Mouse (Mus musculus) hindbrain, embryonic 13.5 days (tissue): ENCODE measurements at regions not wholly inside any gene's neighbourhood (a gene's known extent, or its start where the extent isn't known, plus 50 kb on each side); places are given as distances from the start of the nearest gene placed in this dataset.

Experiments used
- ATAC-seq: fragments of 200-750 bp; cut with Nextera tagmentation; 2 replicates; pipeline ENCODE4 v1.8.0; 2017; ENCODE audit warnings: moderate TSS enrichment; ENCODE audit not compliant: low FRiP score
- H3K27ac ChIP-seq: fragments of 300-500 bp; sonication (generic); 2 replicates; pipeline ENCODE4 v1.5.1; 2015; ENCODE audit warnings: inconsistent platforms, mild to moderate bottlenecking, moderate library complexity
- H3K27me3 ChIP-seq: fragments of 300-500 bp; sonication (generic); 2 replicates; pipeline ENCODE4 v1.6.1; 2015; ENCODE audit warnings: mild to moderate bottlenecking, inconsistent platforms
- H3K36me3 ChIP-seq: fragments of 300-500 bp; sonication (generic); 2 replicates; pipeline ENCODE4 v1.6.1; 2015; ENCODE audit warnings: mild to moderate bottlenecking, inconsistent platforms
- H3K4me1 ChIP-seq: fragments of 300-500 bp; sonication (generic); replicated peaks from 2 replicates; pipeline ENCODE4 v1.6.1; 2015; ENCODE audit warnings: inconsistent platforms
- H3K4me2 ChIP-seq: fragments of 300-500 bp; sonication (generic); 2 replicates; pipeline ENCODE4 v1.6.1; 2015; ENCODE audit warnings: inconsistent platforms, mild to moderate bottlenecking, moderate library complexity
- H3K4me3 ChIP-seq: fragments of 300-500 bp; sonication (generic); 2 replicates; pipeline ENCODE4 v1.5.1; 2015; ENCODE audit warnings: mild to moderate bottlenecking, inconsistent platforms
- H3K9ac ChIP-seq: fragments of 300-500 bp; sonication (generic); 2 replicates; pipeline ENCODE4 v1.6.1; 2015; ENCODE audit warnings: mild to moderate bottlenecking, inconsistent platforms
- H3K9me3 ChIP-seq: fragments of 300-500 bp; sonication (generic); 2 replicates; pipeline ENCODE4 v1.6.1; 2016; ENCODE audit warnings: inconsistent platforms
- WGBS: fragments of 180-500 bp; shearing (Covaris S2); methylation state at CpG from one replicate; pipeline ENCODE4 v1.1.7; 2015; 5-methylcytosine and 5-hydroxymethylcytosine counted together

DNA sequence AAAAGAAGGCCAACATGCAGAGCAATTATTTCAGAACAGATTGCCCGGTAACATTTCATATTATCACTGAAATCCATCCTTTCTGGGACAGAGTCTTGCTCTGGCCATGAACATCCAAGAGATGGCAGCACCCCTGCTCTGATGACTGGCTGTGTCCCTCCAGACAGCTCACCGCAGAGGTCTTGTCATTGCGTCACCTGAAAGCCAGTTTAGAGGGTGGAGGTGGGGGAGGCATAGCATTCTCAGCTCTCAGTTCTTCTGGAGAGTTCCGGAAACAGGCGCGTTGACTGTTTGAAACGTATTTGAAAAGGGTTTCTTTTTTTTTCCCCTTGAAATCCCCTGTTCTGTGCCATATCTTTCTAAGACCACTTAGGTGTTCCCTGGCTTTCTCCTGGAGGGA lies 145.7 kb upstream of the Pgrmc2 start:
- H3K4me2 ChIP-seq = no peak overlapping the region
- no peak overlapping the region for H3K9ac ChIP-seq

DNA sequence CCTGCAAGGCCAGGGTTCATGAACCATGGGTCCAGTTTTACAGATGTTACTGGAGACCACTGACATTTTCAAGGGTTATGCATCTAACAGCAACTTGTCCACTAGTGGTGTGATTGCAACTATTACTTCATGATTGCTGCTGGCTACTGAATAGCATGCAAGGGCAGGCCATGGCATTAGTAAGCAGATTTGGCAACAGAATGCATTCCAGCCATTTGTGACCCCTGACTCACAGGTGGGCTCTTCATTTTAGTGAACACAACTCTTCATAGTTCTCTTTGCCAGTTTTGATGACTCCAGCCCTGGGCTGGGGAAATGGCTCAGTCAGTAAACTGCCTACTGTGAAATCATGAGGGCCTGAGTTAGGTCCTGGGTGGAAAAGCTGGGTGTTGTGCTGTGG lies 137.9 kb upstream of the Pgrmc2 start:
- H3K36me3 ChIP-seq = no peaks in the 10 kb centered on the region
- no peak overlapping the region for H3K4me3 ChIP-seq
- no peak overlapping the region for H3K27ac ChIP-seq
- H3K4me2 ChIP-seq = no peak overlapping the region
- no peak for ATAC-seq
- H3K27me3 ChIP-seq = no peaks in the 10 kb centered on the region
- no peaks in the 10 kb centered on the region for H3K4me1 ChIP-seq
- no peak overlapping the region for H3K9ac ChIP-seq
- H3K9me3 ChIP-seq = no peaks in the 10 kb centered on the region

More for the DNA sequence above, 145.7 kb upstream of the Pgrmc2 start:
- WGBS = 24% methylated on average over 7 of the region's 7 CpGs
- Histone ChIP-seq H3K4me3 (no peak overlapping the region), H3K36me3 (no peaks in the 10 kb centered on the region), H3K9me3 (no peaks in the 10 kb centered on the region), H3K27me3 (no peaks in the 10 kb centered on the region), H3K27ac (no peak overlapping the region), H3K4me1 (0 out of 2 replicates have a peak, but pooled peaks cover 7% of the 10 kb centered on the region)
- peak; percentile 91 for ATAC-seq

DNA sequence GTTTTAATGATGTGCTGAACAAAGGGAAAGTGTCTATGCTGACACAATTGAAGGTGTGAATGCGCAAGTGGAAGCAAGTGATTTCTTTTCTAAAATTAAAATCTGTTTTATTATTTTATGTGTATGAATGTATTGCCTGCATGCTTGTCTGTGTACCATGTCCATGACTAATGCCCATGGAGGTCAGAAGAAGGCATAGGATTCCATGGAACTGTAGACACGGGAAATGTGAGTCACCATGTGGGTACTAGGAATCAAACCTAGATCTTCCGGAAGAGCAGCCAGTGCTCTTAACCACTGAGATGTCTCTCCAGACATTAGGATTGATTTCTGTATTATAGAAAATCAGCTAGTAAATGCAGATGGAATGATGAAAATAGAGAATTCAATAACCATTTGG lies 134.9 kb upstream of the Pgrmc2 start:
- ATAC-seq = no peak
- WGBS = 94% methylated on average over 3 of the region's 3 CpGs
- H3K4me1 ChIP-seq = no peaks in the 10 kb centered on the region

DNA sequence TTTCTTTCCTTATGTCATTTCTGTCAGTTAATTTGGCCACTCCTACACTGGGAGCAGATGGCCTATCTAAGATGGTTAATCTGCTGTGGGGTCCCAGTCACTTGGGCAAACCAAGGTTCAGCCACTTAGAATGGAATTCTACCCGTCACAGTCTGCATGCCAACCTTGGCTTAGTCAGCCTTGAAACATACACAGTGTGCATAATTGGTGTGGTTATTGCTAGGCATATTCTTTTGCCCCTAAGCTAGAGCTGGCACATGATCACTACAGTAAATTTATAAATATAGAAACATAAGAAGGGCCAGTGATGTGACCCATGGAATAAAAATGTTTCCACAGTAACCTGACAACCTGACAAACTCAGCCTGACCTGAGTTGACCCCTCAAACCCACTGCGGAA lies 130.7 kb upstream of the Pgrmc2 start:
- H3K9me3 ChIP-seq = no peaks in the 10 kb centered on the region
- H3K9ac ChIP-seq = no peak overlapping the region
- no peak overlapping the region for H3K27ac ChIP-seq
- WGBS = 82% methylated on average over 2 of the region's 2 CpGs
- no peak for ATAC-seq
- H3K4me3 ChIP-seq = no peak overlapping the region
- no peaks in the 10 kb centered on the region for H3K4me1 ChIP-seq
- H3K27me3 ChIP-seq = no peaks in the 10 kb centered on the region
- H3K36me3 ChIP-seq = no peaks in the 10 kb centered on the region
- no peak overlapping the region for H3K4me2 ChIP-seq

More for the DNA sequence above, 134.9 kb upstream of the Pgrmc2 start:
- no peaks in the 10 kb centered on the region for H3K9me3 ChIP-seq
- H3K4me3 ChIP-seq = no peak overlapping the region
- no peak overlapping the region for H3K27ac ChIP-seq
- H3K9ac ChIP-seq = no peak overlapping the region
- no peak overlapping the region for H3K4me2 ChIP-seq
- no peaks in the 10 kb centered on the region for H3K27me3 ChIP-seq
- no peaks in the 10 kb centered on the region for H3K36me3 ChIP-seq

DNA sequence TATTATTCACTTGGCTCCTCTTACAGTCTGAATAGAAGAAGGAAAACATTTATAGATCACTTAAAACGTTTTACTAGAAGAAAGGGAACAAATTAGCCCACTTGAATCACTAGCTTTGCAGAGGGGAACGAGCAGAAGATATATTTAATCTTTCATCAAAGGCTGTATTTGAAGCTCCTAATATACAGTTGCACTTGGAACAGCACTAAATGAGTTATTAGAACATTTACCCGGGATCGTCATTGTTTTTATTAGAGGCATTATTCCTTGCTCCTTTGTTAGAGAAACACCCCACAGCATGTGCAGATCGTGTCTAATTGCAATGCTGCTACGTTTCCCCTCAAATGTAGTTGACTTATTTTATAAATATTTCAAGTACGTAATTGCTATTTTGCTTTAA lies 127.5 kb upstream of the Pgrmc2 start:
- ATAC-seq = no peak
- no peak overlapping the region for H3K4me3 ChIP-seq
- no peak overlapping the region for H3K27ac ChIP-seq
- no peak overlapping the region for H3K9ac ChIP-seq
- WGBS = 71% methylated on average over 7 of the region's 7 CpGs
- H3K27me3 ChIP-seq = no peaks in the 10 kb centered on the region
- H3K9me3 ChIP-seq = no peaks in the 10 kb centered on the region
- H3K4me1 ChIP-seq = no peaks in the 10 kb centered on the region
- H3K36me3 ChIP-seq = no peaks in the 10 kb centered on the region
- no peak overlapping the region for H3K4me2 ChIP-seq

DNA sequence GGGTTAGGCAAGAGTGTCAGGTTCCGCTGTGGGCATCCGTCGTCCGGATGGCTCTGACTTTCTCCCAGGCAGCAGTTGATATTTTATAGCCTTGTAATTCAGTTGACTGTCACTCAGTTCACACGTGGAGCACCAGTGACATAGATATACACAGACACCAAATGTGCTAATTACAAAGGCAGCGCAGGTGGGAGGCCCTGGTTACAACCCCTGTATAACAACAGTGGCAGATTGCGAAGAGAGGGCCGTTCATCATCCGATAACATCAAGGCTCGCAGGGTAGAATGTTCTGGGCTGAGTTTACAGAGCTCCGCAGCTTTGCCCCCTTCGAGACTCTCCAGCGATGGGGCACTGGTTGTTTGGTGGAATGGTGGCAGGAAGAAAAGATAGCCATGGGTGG lies 120.0 kb upstream of the Pgrmc2 start:
- H3K4me3 ChIP-seq = no peak overlapping the region
- ATAC-seq = no peak
- 77% methylated on average over 13 of the region's 13 CpGs for WGBS
- no peak overlapping the region for H3K27ac ChIP-seq
- H3K4me2 ChIP-seq = no peak overlapping the region
- H3K9me3 ChIP-seq = no peaks in the 10 kb centered on the region
- H3K9ac ChIP-seq = no peak overlapping the region
- H3K4me1 ChIP-seq = 0 out of 2 replicates have a peak, but pooled peaks cover 5% of the 10 kb centered on the region
- no peaks in the 10 kb centered on the region for H3K27me3 ChIP-seq
- no peaks in the 10 kb centered on the region for H3K36me3 ChIP-seq

DNA sequence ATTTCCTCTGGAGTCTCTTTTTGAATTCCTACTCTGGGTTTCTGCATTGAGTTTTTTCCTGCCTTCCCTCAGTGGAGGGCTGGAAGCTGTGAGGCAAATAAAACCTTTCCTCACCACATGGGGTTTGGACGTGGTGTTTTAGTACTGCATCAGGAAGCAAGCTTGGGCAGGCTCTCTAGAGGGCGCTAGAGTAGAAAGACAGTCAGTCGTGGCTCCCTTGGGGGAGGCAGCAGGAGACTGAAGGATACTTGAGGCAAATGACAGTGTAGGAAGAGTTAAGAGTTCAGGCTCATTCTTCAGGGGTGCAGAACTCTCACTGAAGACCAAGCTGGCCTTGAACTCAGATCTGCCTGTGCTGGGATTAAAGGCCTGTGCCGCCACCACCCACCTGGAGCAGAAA lies 118.9 kb upstream of the Pgrmc2 start:
- Histone ChIP-seq H3K4me2 (no peak overlapping the region), H3K4me1 (0 out of 2 replicates have a peak, but pooled peaks cover 5% of the 10 kb centered on the region), H3K9ac (no peak overlapping the region), H3K27me3 (no peaks in the 10 kb centered on the region), H3K9me3 (no peaks in the 10 kb centered on the region), H3K4me3 (no peak overlapping the region), H3K27ac (no peak overlapping the region), H3K36me3 (no peaks in the 10 kb centered on the region)
- 29% methylated on average over 4 of the region's 4 CpGs for WGBS
- no peak for ATAC-seq

DNA sequence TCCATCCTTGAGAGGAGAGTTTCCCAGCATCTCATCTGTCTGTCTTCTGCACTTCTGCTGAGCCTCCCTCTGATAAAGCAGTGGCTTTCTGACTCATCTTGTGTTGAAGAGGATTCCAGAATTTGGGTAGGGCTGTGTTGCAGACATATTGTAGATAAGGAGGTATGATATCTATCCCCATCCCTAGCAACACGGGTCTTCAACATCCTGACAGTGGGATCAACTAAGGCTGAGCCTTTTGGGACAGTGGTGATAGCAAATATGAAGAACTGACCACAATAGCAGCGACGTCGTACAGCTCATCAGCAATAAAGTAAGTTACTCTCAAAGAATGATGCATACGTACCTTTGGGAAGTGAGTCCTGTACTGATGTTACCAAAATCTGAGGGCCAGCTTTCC lies 117.2 kb upstream of the Pgrmc2 start:
- ATAC-seq = no peak
- H3K4me3 ChIP-seq = no peak overlapping the region

DNA sequence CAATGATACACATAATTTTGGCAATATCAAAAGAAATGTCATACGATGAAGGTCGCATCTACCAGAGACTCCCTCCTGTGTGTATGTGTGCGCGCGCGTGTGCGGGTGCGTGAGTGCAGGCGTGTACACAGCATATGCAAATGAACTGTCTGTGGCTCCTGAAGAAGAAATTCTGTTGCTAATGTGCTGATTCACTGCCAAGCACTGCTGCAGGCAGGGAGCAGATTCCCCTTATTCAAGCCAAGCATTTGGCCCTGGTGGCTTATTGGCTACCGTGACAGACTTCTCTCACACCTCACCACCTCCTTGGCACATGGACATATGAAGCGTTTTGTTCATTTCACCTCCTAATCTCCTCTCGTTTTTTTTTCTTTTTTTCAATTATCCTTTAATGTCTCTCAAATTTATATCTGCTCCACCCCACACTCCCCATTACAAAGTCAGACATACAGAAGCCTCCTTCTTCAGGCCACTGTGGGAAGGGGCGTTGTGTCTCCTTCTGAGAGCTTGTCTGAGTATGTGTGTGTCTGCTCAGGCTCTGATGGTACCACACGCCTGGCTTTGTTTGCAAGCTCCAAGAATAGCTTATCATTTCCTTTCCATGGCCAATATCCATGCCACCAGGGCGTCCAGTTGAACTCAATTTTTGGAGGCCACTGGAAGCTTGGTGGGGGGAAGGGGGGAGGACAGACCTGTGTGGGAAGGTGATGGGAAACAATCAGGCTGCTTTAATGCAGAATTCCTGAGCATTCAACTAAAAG lies 115.5 kb upstream of the Pgrmc2 start:
- H3K4me2 ChIP-seq = no peak overlapping the region
- no peak overlapping the region for H3K4me3 ChIP-seq
- H3K27me3 ChIP-seq = no peaks in the 10 kb centered on the region
- H3K27ac ChIP-seq = no peak overlapping the region
- ATAC-seq = peak; percentile 64; the same call in 1 of the 2 replicates
- 81% methylated on average over 15 of the region's 15 CpGs for WGBS
- no peaks in the 10 kb centered on the region for H3K9me3 ChIP-seq
- H3K4me1 ChIP-seq = peaks cover 20% of the 10 kb centered on the region
- no peaks in the 10 kb centered on the region for H3K36me3 ChIP-seq
- H3K9ac ChIP-seq = no peak overlapping the region

More for the DNA sequence above, 117.2 kb upstream of the Pgrmc2 start:
- Histone ChIP-seq H3K27me3 (no peaks in the 10 kb centered on the region), H3K27ac (no peak overlapping the region), H3K4me1 (peaks cover 14% of the 10 kb centered on the region), H3K9ac (no peak overlapping the region), H3K9me3 (no peaks in the 10 kb centered on the region), H3K36me3 (no peaks in the 10 kb centered on the region), H3K4me2 (no peak overlapping the region)
- WGBS = 91% methylated on average over 5 of the region's 5 CpGs

DNA sequence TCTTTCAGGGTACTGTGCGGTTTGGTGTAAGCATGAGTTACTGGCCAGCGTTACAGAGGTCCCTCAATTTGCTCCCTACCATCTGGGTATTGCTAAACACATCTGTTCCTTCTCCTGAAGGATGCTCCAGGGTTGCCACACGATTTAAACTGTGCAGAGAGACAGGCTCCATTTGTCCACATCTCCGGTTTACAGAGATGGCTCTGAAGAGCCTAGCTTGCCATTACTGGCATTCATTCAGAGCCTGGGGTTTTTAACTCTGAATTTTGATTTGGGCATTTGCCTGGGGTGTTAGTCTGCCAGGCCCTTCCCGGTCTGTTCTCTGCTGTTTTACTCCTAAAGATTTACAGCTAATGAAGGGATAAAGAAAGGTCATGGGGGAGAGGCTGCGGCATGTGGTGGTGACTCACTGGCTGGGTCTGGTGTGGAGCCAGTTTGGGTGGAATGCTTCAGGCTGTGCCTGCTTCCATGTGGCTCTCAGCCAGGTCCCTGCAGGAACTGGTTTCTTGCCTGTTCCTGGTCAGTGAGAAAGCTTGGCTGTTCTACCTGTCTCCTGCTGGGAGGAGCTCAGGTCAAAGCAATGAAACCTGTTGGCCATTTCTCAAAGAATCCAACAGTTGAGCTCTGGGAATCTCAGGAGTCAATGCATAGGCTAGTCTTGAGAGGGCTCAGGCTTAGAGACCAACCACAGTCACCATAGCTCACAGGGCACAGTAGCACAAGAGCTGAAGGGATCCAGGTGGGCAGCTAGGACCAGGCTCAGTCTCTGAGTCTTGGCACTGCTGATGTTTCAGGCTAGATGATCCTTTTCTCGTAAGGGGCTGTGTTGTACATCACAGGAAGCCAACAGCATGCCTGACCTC lies 112.5 kb upstream of the Pgrmc2 start:
- no peaks in the 10 kb centered on the region for H3K27me3 ChIP-seq
- 0 out of 2 replicates have a peak, but pooled peaks have one; percentile 46 for ATAC-seq
- WGBS = 55% methylated on average over 7 of the region's 7 CpGs
- H3K4me2 ChIP-seq = no peak overlapping the region
- no peaks in the 10 kb centered on the region for H3K9me3 ChIP-seq
- H3K27ac ChIP-seq = 0 out of 2 replicates have a peak overlapping the region, but pooled peaks have one; percentile 18
- H3K4me1 ChIP-seq = peaks cover 20% of the 10 kb centered on the region
- no peak overlapping the region for H3K4me3 ChIP-seq
- H3K9ac ChIP-seq = no peak overlapping the region
- no peaks in the 10 kb centered on the region for H3K36me3 ChIP-seq

DNA sequence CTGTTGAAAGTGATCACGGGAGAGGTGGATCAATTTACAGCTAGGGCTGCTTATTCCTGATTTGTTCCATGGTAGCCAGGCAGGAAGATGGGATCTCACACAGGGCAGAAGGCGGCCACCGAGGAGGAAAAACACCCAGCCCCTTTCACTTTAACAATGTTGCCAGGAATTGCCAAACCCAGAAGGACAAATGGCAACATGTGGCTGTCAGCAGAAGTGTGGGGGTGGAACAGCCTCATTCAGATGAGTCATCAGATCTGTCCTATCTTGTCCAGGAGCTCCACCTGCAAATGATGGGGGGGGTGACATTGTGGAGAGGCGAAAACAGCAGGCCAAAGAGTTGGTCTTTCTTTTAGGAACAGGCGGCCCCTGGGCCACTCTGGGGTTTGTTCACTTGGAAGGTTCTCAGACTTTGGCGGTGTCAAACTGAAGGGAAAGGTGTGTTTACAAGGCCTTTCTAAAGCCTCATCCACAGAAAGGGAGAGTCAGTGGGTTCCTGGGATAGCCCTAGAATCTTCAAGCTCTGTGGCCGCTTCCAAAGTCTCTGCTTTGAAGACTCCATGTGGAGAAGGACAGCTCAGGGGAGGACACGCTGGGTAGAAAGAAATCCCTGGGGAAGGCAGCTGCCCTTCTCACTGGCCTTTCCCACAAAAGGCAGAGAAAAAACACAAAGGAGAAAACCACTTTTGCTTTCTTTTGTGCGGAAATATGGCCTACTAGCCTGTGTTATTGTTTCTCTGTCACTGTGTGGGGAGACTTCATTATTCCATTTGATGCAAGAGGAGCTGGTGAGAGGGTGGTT lies 111.7 kb upstream of the Pgrmc2 start:
- Histone ChIP-seq H3K36me3 (no peaks in the 10 kb centered on the region), H3K4me2 (no peak overlapping the region), H3K4me1 (peaks cover 20% of the 10 kb centered on the region), H3K27ac (0 out of 2 replicates have a peak overlapping the region, but pooled peaks have one; percentile 18), H3K9me3 (no peaks in the 10 kb centered on the region), H3K27me3 (no peaks in the 10 kb centered on the region), H3K9ac (no peak overlapping the region), H3K4me3 (no peak overlapping the region)
- WGBS = 62% methylated on average over 9 of the region's 9 CpGs
- ATAC-seq = no peak
